Mouse (Mus musculus): ENCODE measurements around the gene Jdp2. TPM values are rescaled to one million over a fixed set of nuclear protein-coding genes. Genes with fewer than 3 reads are reported as not detected.

The Jdp2 gene
- polyA plus RNA-seq, 2 experiments = 3.2 to 43.9 TPM

DNA sequence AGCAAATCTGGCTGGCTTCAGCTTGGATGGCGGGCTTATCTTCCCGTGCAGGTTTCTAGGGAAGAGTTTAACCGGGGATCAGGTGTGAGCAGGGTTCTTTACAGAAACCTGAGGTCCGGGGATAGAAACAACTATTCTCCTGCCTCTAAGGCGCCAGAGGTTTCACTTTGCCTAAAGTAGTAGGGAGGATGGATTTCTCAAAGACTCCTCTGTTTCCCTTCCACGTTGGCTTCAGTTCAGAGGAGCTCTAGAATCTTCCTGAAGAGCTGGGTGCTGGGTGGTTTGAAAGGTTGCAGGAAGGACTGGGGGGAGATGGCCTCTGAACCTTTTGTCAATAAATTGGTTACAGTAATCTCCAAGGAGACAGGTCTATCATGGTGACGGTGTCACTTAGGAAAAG lies 1.8 kb downstream of the Jdp2 start:
- Histone ChIP-seq H3K27me3 (ENCODE audit: control insufficient read depth, insufficient read depth, low read length) (no peaks in the 10 kb centered on the region), H3K36me3 (ENCODE audit: control insufficient read depth, insufficient read depth, low read length) (peaks cover 13% of the 10 kb centered on the region), H3K4me1 (ENCODE audit: control insufficient read depth, insufficient read depth, low read length) (peaks cover 32% of the 10 kb centered on the region), H3K9ac (ENCODE audit: low read depth, low read length, severe bottlenecking) (peak overlapping the region; percentile 92), H3K4me2 (replicated peaks; ENCODE audit: low read depth, low read length, severe bottlenecking) (peak overlapping the region; percentile 82), H3K4me3 (replicated peaks; ENCODE audit: low read length) (peak overlapping the region; percentile 94), H3K9me3 (ENCODE audit: control insufficient read depth, low read length) (no peaks in the 10 kb centered on the region), H3K27ac (replicated peaks; ENCODE audit: low read depth, low read length) (peak overlapping the region; percentile 86)
- ATAC-seq (ENCODE audit: low FRiP score, low read depth) = no peak
- TF ChIP-seq POLR2A (IDR thresholded peaks at IDR 0.05; ENCODE audit: borderline replicate concordance, extremely low read depth, insufficient read depth, insufficient read length) = no peak
- WGBS = 42% methylated on average over 7 of the region's 7 CpGs
- DNase-seq (ENCODE audit: low spot score) = no peak

DNA sequence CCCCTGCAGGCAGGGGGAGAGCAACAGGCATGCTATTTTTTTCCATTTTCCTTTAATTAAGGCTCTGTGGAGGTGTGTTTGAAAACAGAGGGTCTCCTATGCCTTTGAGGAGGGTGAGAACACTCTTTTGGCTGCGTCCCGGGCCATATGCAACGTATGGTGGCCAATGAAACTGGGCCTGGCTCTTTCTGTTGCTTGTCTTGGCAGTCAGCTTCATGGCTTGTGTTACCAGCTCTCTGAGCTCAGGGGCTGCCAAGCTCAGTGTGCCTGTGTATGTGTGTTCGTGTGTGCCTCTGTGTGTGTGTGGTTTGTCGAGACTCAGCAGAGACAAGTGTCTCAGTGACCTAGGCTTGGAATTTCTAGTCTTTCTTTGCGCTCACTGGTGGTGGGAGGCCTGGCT lies 2.7 kb downstream of the Jdp2 start:
- Histone ChIP-seq H3K4me3 (replicated peaks; ENCODE audit: low read length) (peak overlapping the region; percentile 94), H3K4me2 (replicated peaks; ENCODE audit: low read depth, low read length, severe bottlenecking) (peak overlapping the region; percentile 82), H3K4me1 (ENCODE audit: control insufficient read depth, insufficient read depth, low read length) (peaks cover 32% of the 10 kb centered on the region), H3K36me3 (ENCODE audit: control insufficient read depth, insufficient read depth, low read length) (peaks cover 14% of the 10 kb centered on the region), H3K27me3 (ENCODE audit: control insufficient read depth, insufficient read depth, low read length) (no peaks in the 10 kb centered on the region), H3K9me3 (ENCODE audit: control insufficient read depth, low read length) (no peaks in the 10 kb centered on the region), H3K27ac (replicated peaks; ENCODE audit: low read depth, low read length) (peak overlapping the region; percentile 86), H3K9ac (ENCODE audit: low read depth, low read length, severe bottlenecking) (no peak overlapping the region)
- no peak for TF ChIP-seq POLR2A (IDR thresholded peaks at IDR 0.05; ENCODE audit: borderline replicate concordance, extremely low read depth, insufficient read depth, insufficient read length)
- DNase-seq (ENCODE audit: low spot score) = peak; percentile 75
- peak; percentile 41 for ATAC-seq (ENCODE audit: low FRiP score, low read depth)
- 64% methylated on average over 6 of the region's 6 CpGs for WGBS

DNA sequence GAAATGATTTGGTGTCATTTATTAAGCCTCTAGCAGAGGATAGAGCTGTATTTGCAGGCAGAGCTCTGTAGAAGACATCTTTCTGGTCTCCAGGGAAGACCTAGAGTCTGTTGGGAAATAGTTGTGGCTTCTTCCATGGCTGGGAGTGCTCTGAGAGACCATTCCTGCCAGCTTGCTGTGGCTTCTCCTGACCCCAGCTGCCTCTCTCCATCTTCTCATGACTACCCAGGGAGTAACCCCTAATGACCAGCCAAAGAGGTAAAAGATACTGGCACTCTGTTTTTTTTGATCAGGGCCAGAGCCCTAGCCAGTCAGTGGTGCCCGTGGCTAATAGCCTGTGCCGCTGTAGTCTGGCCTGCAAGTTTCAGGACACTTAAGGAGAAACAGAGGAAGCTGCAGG lies 3.3 kb downstream of the Jdp2 start:
- Histone ChIP-seq H3K36me3 (ENCODE audit: control insufficient read depth, insufficient read depth, low read length) (peaks cover 14% of the 10 kb centered on the region), H3K4me2 (replicated peaks; ENCODE audit: low read depth, low read length, severe bottlenecking) (peak overlapping the region; percentile 82), H3K9me3 (ENCODE audit: control insufficient read depth, low read length) (no peaks in the 10 kb centered on the region), H3K27me3 (ENCODE audit: control insufficient read depth, insufficient read depth, low read length) (no peaks in the 10 kb centered on the region), H3K4me1 (ENCODE audit: control insufficient read depth, insufficient read depth, low read length) (peaks cover 32% of the 10 kb centered on the region), H3K9ac (ENCODE audit: low read depth, low read length, severe bottlenecking) (no peak overlapping the region), H3K4me3 (replicated peaks; ENCODE audit: low read length) (peak overlapping the region; percentile 94), H3K27ac (replicated peaks; ENCODE audit: low read depth, low read length) (peak overlapping the region; percentile 56)
- no peak for TF ChIP-seq POLR2A (IDR thresholded peaks at IDR 0.05; ENCODE audit: borderline replicate concordance, extremely low read depth, insufficient read depth, insufficient read length)
- DNase-seq (ENCODE audit: low spot score) (no peak), ATAC-seq (ENCODE audit: low FRiP score, low read depth) (no peak)
- 61% methylated on average over 2 of the region's 2 CpGs for WGBS

DNA sequence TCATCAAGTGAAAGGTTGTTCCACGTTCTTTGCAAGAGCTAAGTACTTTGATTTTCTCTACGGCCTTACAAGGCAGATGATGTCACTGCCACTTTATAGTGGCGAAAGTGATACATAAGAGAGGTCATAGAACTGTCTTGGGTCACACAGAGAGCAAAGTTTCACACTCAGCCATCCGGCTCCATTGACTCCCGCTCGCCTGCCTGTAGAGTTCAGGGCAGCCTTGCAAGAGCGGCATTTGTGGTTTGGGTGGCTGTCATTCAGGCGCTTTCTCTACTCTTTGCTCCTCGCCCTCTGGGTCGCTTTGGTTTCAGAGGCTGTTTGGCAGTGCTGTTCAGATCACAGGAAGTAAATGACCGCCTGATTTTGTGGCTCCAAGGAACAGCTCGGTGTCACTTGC lies 4.0 kb downstream of the Jdp2 start:
- Histone ChIP-seq H3K9me3 (ENCODE audit: control insufficient read depth, low read length) (no peaks in the 10 kb centered on the region), H3K27me3 (ENCODE audit: control insufficient read depth, insufficient read depth, low read length) (no peaks in the 10 kb centered on the region), H3K27ac (replicated peaks; ENCODE audit: low read depth, low read length) (no peak overlapping the region), H3K36me3 (ENCODE audit: control insufficient read depth, insufficient read depth, low read length) (peaks cover 15% of the 10 kb centered on the region), H3K4me3 (replicated peaks; ENCODE audit: low read length) (peak overlapping the region; percentile 94; the same call in 1 of the 2 replicates), H3K4me2 (replicated peaks; ENCODE audit: low read depth, low read length, severe bottlenecking) (peak overlapping the region; percentile 82), H3K4me1 (ENCODE audit: control insufficient read depth, insufficient read depth, low read length) (peaks cover 29% of the 10 kb centered on the region), H3K9ac (ENCODE audit: low read depth, low read length, severe bottlenecking) (no peak overlapping the region)
- DNase-seq (ENCODE audit: low spot score) (no peak), ATAC-seq (ENCODE audit: low FRiP score, low read depth) (no peak)
- no peak for TF ChIP-seq POLR2A (IDR thresholded peaks at IDR 0.05; ENCODE audit: borderline replicate concordance, extremely low read depth, insufficient read depth, insufficient read length)
- 74% methylated on average over 12 of the region's 12 CpGs for WGBS

DNA sequence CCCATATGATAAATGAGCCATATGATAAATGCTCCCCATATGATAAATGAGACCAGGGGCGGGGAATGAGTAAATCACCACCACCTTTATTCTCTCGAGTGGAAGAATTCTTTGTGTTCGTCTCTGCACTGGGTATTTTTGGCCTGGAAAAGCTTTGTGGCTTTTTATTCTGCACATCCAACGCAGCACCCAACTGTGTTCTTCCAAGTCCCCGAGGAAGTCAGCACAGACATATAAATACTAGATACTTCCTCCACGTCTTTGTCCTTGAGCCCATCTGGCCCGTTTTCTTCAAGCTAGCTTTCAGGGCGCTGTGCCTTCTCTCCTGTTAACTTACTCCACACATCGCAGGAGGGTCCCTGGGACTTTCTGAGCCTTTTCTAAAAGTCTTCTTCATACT lies 4.9 kb downstream of the Jdp2 start:
- ATAC-seq (ENCODE audit: low FRiP score, low read depth) (no peak), DNase-seq (ENCODE audit: low spot score) (no peak)
- TF ChIP-seq POLR2A (IDR thresholded peaks at IDR 0.05; ENCODE audit: borderline replicate concordance, extremely low read depth, insufficient read depth, insufficient read length) = no peak
- Histone ChIP-seq H3K36me3 (ENCODE audit: control insufficient read depth, insufficient read depth, low read length) (peaks cover 24% of the 10 kb centered on the region), H3K4me3 (replicated peaks; ENCODE audit: low read length) (no peak overlapping the region), H3K27me3 (ENCODE audit: control insufficient read depth, insufficient read depth, low read length) (no peaks in the 10 kb centered on the region), H3K9me3 (ENCODE audit: control insufficient read depth, low read length) (no peaks in the 10 kb centered on the region), H3K27ac (replicated peaks; ENCODE audit: low read depth, low read length) (no peak overlapping the region), H3K4me2 (replicated peaks; ENCODE audit: low read depth, low read length, severe bottlenecking) (no peak overlapping the region), H3K4me1 (ENCODE audit: control insufficient read depth, insufficient read depth, low read length) (peaks cover 24% of the 10 kb centered on the region), H3K9ac (ENCODE audit: low read depth, low read length, severe bottlenecking) (no peak overlapping the region)
- 79% methylated on average over 9 of the region's 9 CpGs for WGBS
